In genomic region chr13:46819729-46820223, GRCm38 (mm10) we compare ENCODE assay signal across 15 mouse cellular contexts.
DNase-seq lines count a peak whose midpoint lies in the region; ATAC-seq and TF ChIP-seq lines count a peak whose summit lies in the region.
"Had no signal": no experiment of that assay in that cellular context is flagged by ENCODE, and none has a peak within 500 bp of the region (broad histone marks: within the 10 kb centered on the region; RNA-seq: fewer than 3 reads in every experiment).

No protein-coding gene starts in this region.

- no peak for TF ChIP-seq CTCF in brain, embryonic 14.5 days (IDR thresholded peaks at IDR 0.05; ENCODE audit: borderline replicate concordance, extremely low read depth, insufficient read depth, insufficient read length)
- no peak for TF ChIP-seq CTCF in cerebellum, adult 2 months (IDR thresholded peaks at IDR 0.05; ENCODE audit: borderline replicate concordance, insufficient read depth, low read depth, low read length)

- TF ChIP-seq POLR2A in brain, embryonic 14.5 days (IDR thresholded peaks at IDR 0.05; ENCODE audit: borderline replicate concordance, extremely low read depth, insufficient read depth, insufficient read length, poor library complexity, severe bottlenecking) = no peak
- TF ChIP-seq POLR2A in cerebellum, adult 2 months (IDR thresholded peaks at IDR 0.05; ENCODE audit: borderline replicate concordance, insufficient read depth, low read length) = no peak

- no peak overlapping the region for H3K4me3 ChIP-seq in hindbrain, embryonic 12.5 days
- no peak overlapping the region for H3K4me3 ChIP-seq in midbrain, embryonic 12.5 days
- no peak overlapping the region for H3K4me3 ChIP-seq in cerebellum, adult 2 months (replicated peaks; ENCODE audit: insufficient read depth, low read depth, low read length)
- H3K4me3 ChIP-seq: limb, embryonic 13.5 days had no signal

- H3K36me3 ChIP-seq in hindbrain, embryonic 12.5 days = peaks cover 29% of the 10 kb centered on the region
- H3K36me3 ChIP-seq in midbrain, embryonic 12.5 days = peaks cover 33% of the 10 kb centered on the region

- peaks cover 10% of the 10 kb centered on the region for H3K4me1 ChIP-seq in hindbrain, embryonic 12.5 days
- peaks cover 13% of the 10 kb centered on the region; the same call in 1 of the 2 replicates for H3K4me1 ChIP-seq in midbrain, embryonic 12.5 days
- no peaks in the 10 kb centered on the region for H3K4me1 ChIP-seq in cerebellum, adult 2 months (ENCODE audit: control insufficient read depth, insufficient read depth, low read length)

- H3K27ac ChIP-seq in hindbrain, embryonic 12.5 days = peak overlapping the region; percentile 55; the same call in 1 of the 2 replicates
- peak overlapping the region; percentile 56 for H3K27ac ChIP-seq in midbrain, embryonic 12.5 days (replicated peaks)
- no peak overlapping the region for H3K27ac ChIP-seq in cerebellum, adult 2 months (ENCODE audit: insufficient read depth, low read length)

- no peak for ATAC-seq in hindbrain, embryonic 12.5 days (ENCODE audit: low FRiP score)
- ATAC-seq in midbrain, embryonic 12.5 days (ENCODE audit: low FRiP score, low read depth) = peak; percentile 56
- ATAC-seq: Patski had no signal

- no peak overlapping the region for H3K9ac ChIP-seq in hindbrain, embryonic 12.5 days
- H3K9ac ChIP-seq in midbrain, embryonic 12.5 days (replicated peaks) = no peak overlapping the region
- H3K9ac ChIP-seq: limb, embryonic 13.5 days; lung, embryonic 14.5 days had no signal

- WGBS in hindbrain, embryonic 12.5 days = 64% methylated on average over 13 of the region's 13 CpGs
- 62% methylated on average over 13 of the region's 13 CpGs for WGBS in midbrain, embryonic 12.5 days
- WGBS in cerebellum, adult 2 months = 78% methylated on average over 13 of the region's 13 CpGs

- peak; percentile 55 for DNase-seq in R1 (ENCODE audit: low read depth, low spot score)
- DNase-seq in brain, embryonic 14.5 days (ENCODE audit: low read depth) = peak; percentile 87
- DNase-seq in cerebellum, adult 2 months = no peak
- DNase-seq in gastrocnemius, postnatal 25 days = no peak
- no peak for DNase-seq in right cerebral cortex, adult 2 months (ENCODE audit: low spot score in 2 of 2)
- DNase-seq in urinary bladder, postnatal 25 days (ENCODE audit: low spot score) = no peak
- DNase-seq: adrenal gland, postnatal 10 days; cerebellum, adult 11-12 months; kidney, adult 18-20 months; lung, embryonic 14.5 days had no signal

- no peaks in the 10 kb centered on the region for H3K9me3 ChIP-seq in hindbrain, embryonic 12.5 days (replicated peaks)
- no peaks in the 10 kb centered on the region for H3K9me3 ChIP-seq in midbrain, embryonic 12.5 days
- H3K9me3 ChIP-seq: limb, embryonic 13.5 days had no signal

- H3K4me2 ChIP-seq in hindbrain, embryonic 12.5 days (replicated peaks) = peak overlapping the region; percentile 15; the same call in 1 of the 2 replicates
- peak overlapping the region; percentile 13 for H3K4me2 ChIP-seq in midbrain, embryonic 12.5 days (replicated peaks)
- H3K4me2 ChIP-seq: lung, embryonic 14.5 days had no signal

- H3K27me3 ChIP-seq in hindbrain, embryonic 12.5 days = no peaks in the 10 kb centered on the region
- H3K27me3 ChIP-seq in midbrain, embryonic 12.5 days = no peaks in the 10 kb centered on the region
- H3K27me3 ChIP-seq in cerebellum, adult 2 months (ENCODE audit: control insufficient read depth, insufficient read depth, low read length) = no peaks in the 10 kb centered on the region
- H3K27me3 ChIP-seq: CH12.LX; limb, embryonic 13.5 days; Patski had no signal

Comparison
In these comparisons a context has a peak if more than half of its experiments do, and no peak if none do; other contexts are left out.
1. DNase-seq: peak in R1 (single experiment) and brain, embryonic 14.5 days (single experiment); none in cerebellum, adult 2 months (0 of 2), gastrocnemius, postnatal 25 days (single experiment), right cerebral cortex, adult 2 months (0 of 2) and urinary bladder, postnatal 25 days (single experiment).